Mouse (Mus musculus): ENCODE data around the gene Atp10a.
"Not testable (repeated sequence)": the region's sequence is repeated elsewhere in the genome, so short reads cannot be mapped to it uniquely, and the experiment has no call there.

Gene Atp10a

GRCm38 (mm10) chr7:58787585-58787984, 131.6 kb downstream of the Atp10a start:
- in situ Hi-C loops (cut with MboI, MseI) = no loop called here

- in situ Hi-C loops (cut with MboI, MseI) = no loop called here
Observed at GRCm38 (mm10) chr7:58788424-58789261, 132.7 kb downstream of the Atp10a start.

GRCm38 (mm10) chr7:58797281-58797680, 141.3 kb downstream of the Atp10a start:
- in situ Hi-C loops (cut with MboI, MseI) = loop anchor here (10.0 kb wide), 1 partner anchor 792 kb away; no protein-coding TSS in a partner anchor

GRCm38 (mm10) chr7:58800916-58801315, 144.9 kb downstream of the Atp10a start:
- in situ Hi-C loops (cut with MboI, MseI) = no loop called here

- in situ Hi-C loops (cut with MboI, MseI) = no loop called here
Observed at GRCm38 (mm10) chr7:58801791-58802190, 145.8 kb downstream of the Atp10a start.

GRCm38 (mm10) chr7:58822147-58822681, 166.2 kb downstream of the Atp10a start:
- in situ Hi-C loops (cut with MboI, MseI) = no loop called here

- in situ Hi-C loops (cut with MboI, MseI) = no loop called here
Observed at GRCm38 (mm10) chr7:58824686-58825085, 168.7 kb downstream of the Atp10a start.

- in situ Hi-C loops (cut with MboI, MseI) = no loop called here
Observed at GRCm38 (mm10) chr7:58829111-58829510, 173.1 kb downstream of the Atp10a start.

GRCm38 (mm10) chr7:58836855-58837606, 181.1 kb downstream of the Atp10a start:
- in situ Hi-C loops (cut with MboI, MseI) = not testable (repeated sequence)

- in situ Hi-C loops (cut with MboI, MseI) = no loop called here
Observed at GRCm38 (mm10) chr7:58840367-58840766, 184.4 kb downstream of the Atp10a start.

GRCm38 (mm10) chr7:58841066-58841465, 185.1 kb downstream of the Atp10a start:
- in situ Hi-C loops (cut with MboI, MseI) = no loop called here

GRCm38 (mm10) chr7:58842818-58843217, 186.9 kb downstream of the Atp10a start:
- in situ Hi-C loops (cut with MboI, MseI) = no loop called here

- in situ Hi-C loops (cut with MboI, MseI) = no loop called here
Observed at GRCm38 (mm10) chr7:58843767-58844445, 187.9 kb downstream of the Atp10a start.

GRCm38 (mm10) chr7:58844449-58844848, 188.5 kb downstream of the Atp10a start:
- in situ Hi-C loops (cut with MboI, MseI) = no loop called here

GRCm38 (mm10) chr7:58858921-58859320, 203.0 kb downstream of the Atp10a start:
- in situ Hi-C loops (cut with MboI, MseI) = no loop called here

- in situ Hi-C loops (cut with MboI, MseI) = no loop called here
Observed at GRCm38 (mm10) chr7:58863174-58863573, 207.2 kb downstream of the Atp10a start.

GRCm38 (mm10) chr7:58866865-58867614, 211.1 kb downstream of the Atp10a start:
- in situ Hi-C loops (cut with MboI, MseI) = no loop called here

GRCm38 (mm10) chr7:58870661-58871060, 214.7 kb downstream of the Atp10a start:
- in situ Hi-C loops (cut with MboI, MseI) = no loop called here

GRCm38 (mm10) chr7:58873676-58874075, 217.7 kb downstream of the Atp10a start:
- in situ Hi-C loops (cut with MboI, MseI) = no loop called here
